9 mouse cellular contexts compared by ENCODE assay signal in genomic region chr4:119667454-119667853, GRCm38 (mm10). TPM values are rescaled to one million over a fixed set of nuclear protein-coding genes. Genes with fewer than 3 reads are reported as not detected.
DNase-seq lines count a peak whose midpoint lies in the region; ATAC-seq and TF ChIP-seq lines count a peak whose summit lies in the region.
"Had no signal": no experiment of that assay in that cellular context is flagged by ENCODE, and none has a peak within 500 bp of the region (broad histone marks: within the 10 kb centered on the region; RNA-seq: fewer than 3 reads in every experiment).

No protein-coding gene starts in this region.

- peak; percentile 88 for TF ChIP-seq CTCF in forebrain, postnatal 0 days (IDR thresholded peaks at IDR 0.05; ENCODE audit: low read depth)

- WGBS in forebrain, postnatal 0 days: 16% methylated on average over 5 of the region's 5 CpGs
- 18% methylated on average over 5 of the region's 5 CpGs for WGBS in neural tube, embryonic 14.5 days

- peak; percentile 45 to 61 for DNase-seq in layer of hippocampus, postnatal 14 days (ENCODE audit: low spot score in 2 of 2)
- DNase-seq in layer of hippocampus, adult 11-12 months (ENCODE audit: low spot score): no peak
- peak; percentile 62 for DNase-seq in ES-E14 (ENCODE audit: low read depth, low spot score)
- DNase-seq in adrenal gland, postnatal 36 days: peak; percentile 49 to 60
- DNase-seq in forebrain, postnatal 0 days: peak; percentile 80
- DNase-seq in kidney, postnatal 10 days: peak; percentile 31

- H3K4me1 ChIP-seq in ES-E14 (ENCODE audit: control insufficient read depth in 2 of 2, insufficient read depth in 2 of 2, low read length in 2 of 2, poor library complexity in 1 of 2): no peaks in the 10 kb centered on the region
- H3K4me1 ChIP-seq in forebrain, postnatal 0 days (ENCODE audit: insufficient read depth): peaks cover 10% of the 10 kb centered on the region; the same call in 1 of the 2 replicates
- peaks cover 7% of the 10 kb centered on the region; the same call in 1 of the 2 replicates for H3K4me1 ChIP-seq in neural tube, embryonic 14.5 days (ENCODE audit: control insufficient read depth, insufficient read depth, low read length)

- in situ Hi-C loops in ES-E14 (cut with MboI; ENCODE audit: low sequenced_read_pairs in 2 of 2, unreplicated experiment in 2 of 2): no loop called here

- no peaks in the 10 kb centered on the region for H3K36me3 ChIP-seq in ES-E14 (ENCODE audit: control insufficient read depth, insufficient read depth, low read length, poor library complexity, severe bottlenecking)
- no peaks in the 10 kb centered on the region for H3K36me3 ChIP-seq in forebrain, postnatal 0 days (ENCODE audit: insufficient read depth)
- no peaks in the 10 kb centered on the region for H3K36me3 ChIP-seq in neural tube, embryonic 14.5 days (ENCODE audit: control insufficient read depth, insufficient read depth, low read length)

- no peak for ATAC-seq in forebrain, postnatal 0 days
- ATAC-seq in neural tube, embryonic 14.5 days (ENCODE audit: low read depth): 0 out of 2 replicates have a peak, but pooled peaks have one; percentile 30
- ATAC-seq in erythroblast, adult 5-6 weeks (replicated peaks; ENCODE audit: low FRiP score, poor library complexity, severe bottlenecking): no peak

- H3K27ac ChIP-seq in ES-E14 (ENCODE audit: insufficient read depth, low read depth, low read length, poor library complexity, severe bottlenecking): no peak overlapping the region
- H3K27ac ChIP-seq in forebrain, postnatal 0 days (ENCODE audit: low read depth, low read length): no peak overlapping the region
- H3K27ac ChIP-seq in neural tube, embryonic 14.5 days (ENCODE audit: low read depth, low read length): no peak overlapping the region

- no peak overlapping the region for H3K9ac ChIP-seq in ES-E14 (ENCODE audit: insufficient read depth, low read depth, low read length, poor library complexity, severe bottlenecking)
- no peak overlapping the region for H3K9ac ChIP-seq in forebrain, postnatal 0 days
- H3K9ac ChIP-seq in neural tube, embryonic 14.5 days (replicated peaks; ENCODE audit: low read depth, low read length): no peak overlapping the region

- H3K4me3 ChIP-seq in ES-E14 (ENCODE audit: insufficient read depth in 1 of 2, low read depth in 1 of 2, low read length in 2 of 2, poor library complexity in 1 of 2, severe bottlenecking in 1 of 2): no peak overlapping the region
- H3K4me3 ChIP-seq in forebrain, postnatal 0 days (ENCODE audit: low read depth, low read length): no peak overlapping the region
- no peak overlapping the region for H3K4me3 ChIP-seq in neural tube, embryonic 14.5 days (ENCODE audit: low read depth, low read length)
- H3K4me3 ChIP-seq: erythroblast, embryonic 14.5 days had no signal

- H3K9me3 ChIP-seq in ES-E14 (ENCODE audit: control insufficient read depth, insufficient read depth, low read depth, low read length): no peaks in the 10 kb centered on the region
- H3K9me3 ChIP-seq in forebrain, postnatal 0 days (ENCODE audit: low read length): no peaks in the 10 kb centered on the region
- no peaks in the 10 kb centered on the region for H3K9me3 ChIP-seq in neural tube, embryonic 14.5 days (ENCODE audit: control insufficient read depth, low read length)

- no peaks in the 10 kb centered on the region for H3K27me3 ChIP-seq in forebrain, postnatal 0 days (ENCODE audit: insufficient read depth, low read length)
- no peaks in the 10 kb centered on the region for H3K27me3 ChIP-seq in neural tube, embryonic 14.5 days (ENCODE audit: control insufficient read depth, insufficient read depth, low read length)

- no peak overlapping the region for H3K4me2 ChIP-seq in forebrain, postnatal 0 days (ENCODE audit: low read depth)
- H3K4me2 ChIP-seq in neural tube, embryonic 14.5 days (ENCODE audit: low read depth, low read length): no peak overlapping the region

TF ChIP-seq in ES-E14, 5 proteins besides CTCF, POLR2A, EP300 and RAD21:
- TF ChIP-seq MAFK (IDR thresholded peaks at IDR 0.05; ENCODE audit: insufficient read depth, low read depth, low read length) (no peak), HCFC1 (IDR thresholded peaks at IDR 0.05; ENCODE audit: borderline replicate concordance, insufficient read depth, low read length) (no peak), CHD2 (IDR thresholded peaks at IDR 0.05; ENCODE audit: low read depth, low read length) (no peak), ZNF384 (IDR thresholded peaks at IDR 0.05; ENCODE audit: low read depth, low read length) (no peak), ZC3H11A (IDR thresholded peaks at IDR 0.05; ENCODE audit: borderline replicate concordance, low read depth, low read length) (peak; percentile 69; the same call in 1 of the 2 replicates)

RNA-seq across cellular contexts. Expression of gene Guca2b, which starts 8.7 kb away (rescaled TPM):
- not detected for total RNA-seq in layer of hippocampus, postnatal 14 days (2021)
- not detected in 2 replicates for total RNA-seq in ES-E14 (2012; rRNA removed)
- total RNA-seq in adrenal gland, postnatal 36 days (2021): not detected
- total RNA-seq in forebrain, postnatal 0 days (2014; rRNA removed): not detected in 2 replicates
- polyA plus RNA-seq in forebrain, postnatal 0 days (2015; fragmentation: Nextera tagmentation; extraction: Ambion mirVana): not detected in 2 replicates
- not detected in 2 replicates for polyA plus RNA-seq in neural tube, embryonic 14.5 days (2014; fragmentation: Nextera tagmentation; extraction: Ambion mirVana)
- total RNA-seq in erythroblast, adult 5-6 weeks (2015; ENCODE audit: low replicate concordance): not detected in 2 replicates
- not detected in 2 replicates for total RNA-seq in erythroblast, adult 5-6 weeks (2017; ENCODE audit: low replicate concordance)
- polyA plus RNA-seq: erythroblast, embryonic 14.5 days had no signal

RNA-seq across cellular contexts. Expression of gene Guca2a, which starts 29.9 kb away (rescaled TPM):
- not detected for total RNA-seq in layer of hippocampus, postnatal 14 days (2021)
- not detected in 2 replicates for total RNA-seq in ES-E14 (2012; rRNA removed)
- not detected for total RNA-seq in adrenal gland, postnatal 36 days (2021)
- not detected in 2 replicates for total RNA-seq in forebrain, postnatal 0 days (2014; rRNA removed)
- not detected in 2 replicates for polyA plus RNA-seq in forebrain, postnatal 0 days (2015; fragmentation: Nextera tagmentation; extraction: Ambion mirVana)
- polyA plus RNA-seq in neural tube, embryonic 14.5 days (2014; fragmentation: Nextera tagmentation; extraction: Ambion mirVana): not detected in 2 replicates
- total RNA-seq in erythroblast, adult 5-6 weeks (2015; ENCODE audit: low replicate concordance): not detected in 2 replicates
- total RNA-seq in erythroblast, adult 5-6 weeks (2017; ENCODE audit: low replicate concordance): not detected in 2 replicates
- polyA plus RNA-seq: erythroblast, embryonic 14.5 days had no signal
